Mouse (Mus musculus) lung, postnatal 0 days (tissue): ENCODE measurements around the gene Hist1h4d.

ENCODE experiments used
- CTCF ChIP-seq: IDR thresholded peaks from 2 replicates; pipeline ENCODE4 v1.5.1; 2016; ENCODE audit warnings: antibody characterized with exemption, mild to moderate bottlenecking
- EP300 ChIP-seq: IDR thresholded peaks from 2 replicates; pipeline ENCODE4 v1.6.1; 2016; ENCODE audit warnings: antibody characterized with exemption, mild to moderate bottlenecking, control low read depth

GRCm38 (mm10) chr13:23609209-23609608 is 27.8 kb downstream of the Hist1h4d start:
- TF ChIP-seq CTCF (no peak), EP300 (no peak)
